Mouse (Mus musculus): ENCODE results near the gene Hvcn1.
A peak's percentile ranks its signal among the peaks of the same experiment; 100 is the strongest.
"Not testable (repeated sequence)": the region's sequence is repeated elsewhere in the genome, so short reads cannot be mapped to it uniquely, and the experiment has no call there.

Hvcn1 gene

DNA sequence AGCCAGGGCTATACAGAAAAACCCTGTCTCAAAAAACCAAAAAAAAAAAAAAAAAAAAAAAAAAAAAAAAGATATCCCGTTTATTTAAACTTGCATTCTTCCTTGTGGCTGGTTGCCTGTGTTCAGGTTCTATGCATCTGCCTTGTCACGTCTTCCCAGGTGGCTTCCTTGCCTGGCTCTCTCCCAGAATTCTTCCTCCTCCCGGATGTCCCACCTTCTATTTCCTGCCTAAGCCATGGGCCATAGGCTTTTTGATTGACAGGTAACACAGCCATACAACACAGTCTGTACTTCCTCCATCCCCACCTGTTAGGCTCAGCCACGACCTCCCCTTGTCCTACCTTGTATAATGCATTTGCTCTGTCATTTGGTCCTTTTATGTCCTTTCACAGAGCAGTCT, at the start of gene Hvcn1:
Gene Hvcn1 (plus strand): TSS at position 330 of the 400 bp plus-strand sequence.
- no peak for DNase-seq (ENCODE audit: low spot score in 2 of 2)

- peak; percentile 85 to 87 for DNase-seq (ENCODE audit: low spot score in 2 of 2)
These were observed 48.7 kb upstream of the Hvcn1 start, which contains the start of gene Ppp1cc for GRCm38 (mm10) chr5:122157827-122158381. TSS of gene Ppp1cc (plus strand) at chr5:122158278.

DNA sequence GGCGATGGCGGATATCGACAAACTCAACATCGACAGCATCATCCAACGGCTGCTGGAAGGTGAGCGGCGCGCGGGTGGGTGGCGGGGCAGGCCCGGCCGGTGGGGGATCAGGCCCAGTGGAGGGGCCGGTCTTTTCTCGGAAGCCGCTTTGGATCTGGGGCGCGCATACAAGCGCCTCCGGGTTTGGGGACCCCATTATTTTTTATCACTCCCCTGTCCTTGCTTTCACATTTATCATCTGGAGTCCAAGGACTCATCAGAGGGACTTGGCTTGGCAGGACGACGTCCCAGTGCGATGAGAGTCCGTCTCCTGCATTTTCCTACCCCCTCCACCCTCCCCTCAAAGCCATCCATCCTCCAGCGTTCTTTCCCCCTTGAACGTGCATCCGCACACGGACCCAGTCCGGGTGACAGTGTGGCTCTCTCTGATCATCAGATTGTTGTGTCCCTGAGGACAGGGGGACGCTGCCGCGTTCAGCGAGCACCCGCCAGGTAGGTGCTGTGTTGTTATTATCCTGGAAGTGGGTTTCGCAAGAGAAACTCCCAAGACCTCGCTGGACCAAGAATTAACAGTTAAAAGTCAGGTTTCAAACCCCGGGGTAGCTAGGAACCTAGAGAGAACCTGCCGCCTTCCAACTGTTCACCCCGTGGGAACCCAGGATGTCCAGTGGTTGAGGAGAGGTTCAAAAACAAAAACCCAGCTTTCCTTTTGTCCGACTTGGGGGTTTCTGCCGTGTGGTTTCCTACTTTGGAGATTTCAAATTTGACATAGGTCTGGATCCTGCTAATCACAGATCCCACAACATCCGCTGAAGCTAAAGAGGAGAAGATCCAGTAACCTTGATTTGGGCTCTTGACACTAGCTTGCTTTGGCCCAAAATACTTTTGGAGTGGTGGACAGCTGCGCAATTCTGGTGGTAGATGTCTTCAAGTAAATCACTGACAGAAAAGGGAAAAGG, 47.8 kb upstream of the Hvcn1 start:
- no peak for DNase-seq (ENCODE audit: low spot score in 2 of 2)

GRCm38 (mm10) chr5:122163194-122163593, 43.4 kb upstream of the Hvcn1 start:
- DNase-seq (ENCODE audit: low spot score in 2 of 2), result no peak

DNA sequence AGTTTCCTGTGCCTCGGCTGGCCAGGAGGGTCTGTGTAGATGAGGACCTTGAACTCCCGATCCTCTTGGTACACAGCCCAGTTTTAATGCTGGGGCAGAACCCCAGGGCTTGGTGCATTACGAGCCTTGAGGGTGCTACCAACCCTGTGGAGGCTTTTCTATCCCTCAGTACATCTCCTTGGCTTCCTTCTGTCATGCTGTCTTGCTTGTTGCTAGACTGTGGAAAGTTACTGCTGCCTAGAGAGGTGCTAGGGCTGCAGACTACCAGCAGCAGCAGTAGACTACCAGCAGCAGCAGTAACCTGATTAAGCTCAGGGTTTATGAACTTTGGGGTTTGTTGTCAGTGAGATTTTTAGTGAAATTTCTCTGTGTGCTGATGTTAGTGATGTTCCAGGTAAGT, 42.6 kb upstream of the Hvcn1 start:
- DNase-seq (ENCODE audit: low spot score in 2 of 2), result no peak

DNA sequence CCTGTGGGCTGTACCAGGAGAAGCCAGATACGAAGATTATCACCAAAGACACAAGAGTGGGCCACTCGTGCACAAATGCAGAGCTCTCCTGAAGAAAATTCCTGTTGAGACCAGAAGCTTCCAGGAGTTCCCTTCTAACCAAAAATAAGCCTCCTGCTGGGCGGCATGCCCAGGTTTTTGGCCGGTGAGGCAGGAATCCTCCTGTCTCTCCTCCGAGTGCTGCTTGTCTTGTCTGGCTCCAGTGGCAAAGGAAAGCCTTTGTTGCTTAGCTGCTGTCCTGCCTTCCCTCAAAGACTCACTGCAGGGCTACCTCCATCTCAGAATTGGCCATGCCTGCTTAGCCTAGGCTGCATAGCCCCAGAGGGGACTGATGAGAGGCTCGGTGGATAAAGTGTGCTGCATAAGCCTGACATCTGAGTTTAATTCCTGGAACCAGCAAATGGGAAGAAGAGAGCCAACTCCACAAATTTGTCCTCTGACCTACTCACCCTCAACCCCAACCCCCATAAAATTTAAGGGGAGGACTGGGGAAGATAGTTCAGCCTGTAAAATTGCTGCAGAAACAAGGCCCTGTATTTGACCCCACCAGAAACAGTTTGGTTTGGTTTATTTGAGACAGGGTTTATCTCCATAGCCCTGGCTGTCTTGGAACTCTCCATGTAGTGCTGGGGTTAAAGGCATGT, 41.2 kb upstream of the Hvcn1 start:
- DNase-seq (ENCODE audit: low spot score in 2 of 2), result peak; percentile 45 to 51

DNA sequence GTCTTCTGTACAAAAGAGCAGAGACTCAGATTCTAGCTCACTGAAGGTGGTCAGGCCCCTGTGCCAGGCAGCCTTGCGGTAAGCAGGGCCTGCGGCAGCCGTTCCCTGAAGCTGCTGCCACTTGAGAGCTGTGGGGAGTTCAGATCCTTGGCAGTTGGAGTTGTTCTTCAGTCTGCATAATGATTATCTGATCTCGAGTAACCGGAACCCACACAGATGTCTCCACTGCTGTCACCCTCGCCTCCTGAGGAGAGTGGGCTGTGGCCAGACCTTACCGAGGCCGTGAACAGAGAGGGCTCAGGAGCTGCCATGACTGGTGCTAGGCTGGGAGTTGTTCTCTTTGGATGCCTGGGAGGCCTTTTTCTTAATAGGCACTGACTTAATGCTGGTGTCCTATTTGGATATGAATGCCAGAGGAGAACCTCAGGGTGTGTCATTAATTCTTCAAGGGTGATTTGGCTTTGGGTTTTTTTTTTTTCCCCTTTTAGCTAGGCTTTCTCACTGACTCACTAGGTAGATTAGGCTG, 39.9 kb upstream of the Hvcn1 start:
- no peak for DNase-seq (ENCODE audit: low spot score in 2 of 2)

- DNase-seq (ENCODE audit: low spot score in 2 of 2), result no peak
These were observed 38.1 kb upstream of the Hvcn1 start for GRCm38 (mm10) chr5:122168344-122169069.

DNA sequence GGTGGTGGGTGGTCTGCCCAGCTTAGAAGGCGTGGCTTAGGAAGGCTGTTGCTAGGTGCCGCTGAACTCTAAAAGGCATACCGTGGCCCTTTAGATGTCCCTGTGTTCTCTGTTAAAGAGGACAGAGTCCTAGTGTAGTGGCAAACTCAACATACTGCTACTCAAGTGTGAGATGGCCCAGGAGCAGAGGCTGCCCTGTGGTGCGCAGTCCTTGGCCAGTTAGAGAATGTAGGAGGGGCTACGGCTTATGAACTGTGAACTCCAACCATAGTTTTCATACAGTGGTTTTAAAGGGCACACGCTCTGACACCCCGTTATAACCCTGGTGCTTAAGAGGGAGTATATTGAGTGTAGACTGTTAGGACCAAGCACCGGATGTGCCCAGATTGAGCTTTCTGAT, 35.5 kb upstream of the Hvcn1 start:
- no peak for DNase-seq (ENCODE audit: low spot score in 2 of 2)

DNA sequence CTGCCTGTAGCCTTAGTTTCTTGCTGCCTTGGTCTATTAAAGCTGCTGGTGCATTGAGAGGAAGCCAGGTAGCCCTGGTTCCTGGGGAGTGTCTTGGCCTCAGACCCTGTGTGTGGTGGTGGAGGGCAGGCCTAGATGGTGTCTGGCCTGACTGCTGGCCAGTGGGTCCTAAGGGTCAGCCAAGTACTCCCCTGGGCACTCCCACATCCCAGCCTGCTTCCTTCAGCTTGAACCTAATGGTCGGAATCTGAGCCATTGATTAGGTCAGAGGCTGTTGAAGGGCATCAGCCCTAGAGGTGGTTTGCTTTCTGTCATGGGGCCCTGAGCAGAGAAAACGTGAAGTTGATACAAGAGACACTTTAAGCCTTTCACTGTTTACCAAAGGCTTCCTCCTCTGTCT, 31.2 kb upstream of the Hvcn1 start:
- DNase-seq (ENCODE audit: low spot score in 2 of 2), result no peak

DNA sequence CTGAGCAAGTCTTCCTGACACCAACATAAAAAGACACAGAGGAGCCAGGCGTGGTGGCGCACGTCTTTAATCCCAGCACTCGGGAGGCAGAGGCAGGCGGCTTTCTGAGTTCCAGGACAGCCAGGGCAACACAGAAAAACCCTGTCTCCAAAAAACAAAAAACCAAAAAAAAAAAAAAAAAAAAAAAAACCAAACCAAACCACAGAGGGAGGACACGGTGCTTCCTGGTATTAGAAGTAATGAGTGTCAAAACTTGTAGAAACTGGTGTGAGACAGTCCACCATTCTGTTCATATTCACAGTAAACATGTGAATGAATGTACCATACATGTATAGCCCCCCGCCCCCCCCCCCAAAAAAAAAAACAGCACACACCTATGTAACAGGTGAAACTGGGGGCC, 30.6 kb upstream of the Hvcn1 start:
- DNase-seq (ENCODE audit: low spot score in 2 of 2), result no peak

- DNase-seq (ENCODE audit: low spot score in 2 of 2), result no peak
These were observed 30.2 kb upstream of the Hvcn1 start for GRCm38 (mm10) chr5:122176398-122176797.

DNA sequence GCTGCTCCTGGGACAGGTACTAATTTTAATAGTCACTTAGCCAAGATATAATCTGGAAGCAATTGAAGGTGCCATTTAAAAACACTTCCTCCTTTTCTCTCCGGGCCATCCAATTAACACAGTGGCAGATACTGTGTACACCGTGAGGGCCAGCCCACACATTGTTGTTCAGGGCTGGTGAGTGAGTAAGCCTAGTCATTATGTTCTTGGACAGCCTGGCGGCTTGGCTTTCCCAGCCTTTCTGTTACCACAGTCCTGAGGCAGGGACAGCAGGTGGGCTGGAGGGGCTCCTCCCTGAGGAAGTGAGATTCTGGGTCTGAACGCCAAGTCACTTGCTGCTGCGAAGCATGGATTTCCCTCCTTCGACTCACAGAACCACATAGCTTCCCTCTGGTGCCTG, 26.9 kb upstream of the Hvcn1 start:
- DNase-seq (ENCODE audit: low spot score in 2 of 2), result no peak

- DNase-seq (ENCODE audit: low spot score in 2 of 2), result no peak
These were observed 22.3 kb upstream of the Hvcn1 start for GRCm38 (mm10) chr5:122184283-122184806.

GRCm38 (mm10) chr5:122184858-122185257, 21.7 kb upstream of the Hvcn1 start:
- DNase-seq (ENCODE audit: low spot score in 2 of 2), result not testable (repeated sequence)

GRCm38 (mm10) chr5:122189115-122189514, 17.5 kb upstream of the Hvcn1 start:
- DNase-seq (ENCODE audit: low spot score in 2 of 2), result no peak

GRCm38 (mm10) chr5:122190465-122190864, 16.1 kb upstream of the Hvcn1 start:
- no peak for DNase-seq (ENCODE audit: low spot score in 2 of 2)

DNA sequence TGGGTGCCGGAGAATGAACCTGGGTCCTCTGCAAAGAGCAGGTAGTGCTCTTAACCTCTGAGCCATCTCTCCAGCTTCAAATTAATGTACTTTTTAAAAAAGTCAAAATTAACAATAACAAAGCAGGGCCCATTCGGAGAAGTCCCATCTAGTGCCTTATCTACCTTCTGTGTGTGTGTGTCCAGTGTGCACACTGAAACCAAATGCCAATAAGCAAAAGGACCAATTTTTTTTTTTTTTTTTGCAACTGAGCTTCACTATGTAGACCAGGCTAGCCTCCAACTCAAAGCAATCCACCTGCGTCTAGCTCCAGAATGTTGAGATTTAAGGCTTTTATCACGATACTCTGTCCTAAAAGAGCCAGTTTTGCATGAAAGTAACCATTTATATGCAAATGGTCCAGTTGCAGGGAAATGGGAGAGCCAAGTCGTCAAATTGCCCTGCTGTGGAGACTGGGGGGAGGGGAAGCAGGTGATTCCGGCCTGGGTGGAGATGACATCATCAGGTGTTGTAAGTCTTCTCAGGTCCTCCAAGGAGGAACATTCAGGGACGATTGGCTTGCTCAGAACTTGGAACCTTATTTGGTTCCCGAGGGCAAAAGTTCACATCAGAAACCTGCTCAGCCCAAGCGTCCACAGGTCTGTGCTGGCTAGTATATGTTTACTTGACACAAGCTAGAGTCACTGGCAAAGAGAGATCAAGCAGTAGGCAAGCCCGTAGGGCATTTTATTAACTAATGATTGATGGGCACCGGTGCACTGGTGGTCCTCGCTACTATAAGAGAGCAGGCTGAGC, 15.1 kb upstream of the Hvcn1 start:
- no peak for DNase-seq (ENCODE audit: low spot score in 2 of 2)

DNA sequence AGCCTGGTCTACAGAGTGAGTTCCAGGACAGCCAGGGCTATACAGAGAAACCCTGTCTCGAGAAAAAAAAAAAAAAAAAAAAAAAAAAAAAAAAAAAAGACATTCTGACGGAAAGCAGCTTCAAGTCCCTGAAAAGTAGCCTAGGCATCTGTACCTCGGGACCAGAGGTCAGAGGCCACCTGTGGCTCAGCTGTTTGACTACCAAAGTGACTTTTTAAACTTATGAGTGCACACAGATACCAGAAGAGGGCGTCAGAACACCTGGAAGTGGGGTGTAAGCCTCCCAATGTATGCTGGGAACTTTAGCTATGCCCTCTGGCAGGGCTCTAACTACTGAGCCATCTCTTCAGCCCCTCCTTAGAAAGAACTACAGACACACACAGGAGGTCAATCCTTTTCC, 14.3 kb upstream of the Hvcn1 start:
- no peak for DNase-seq (ENCODE audit: low spot score in 2 of 2)

DNA sequence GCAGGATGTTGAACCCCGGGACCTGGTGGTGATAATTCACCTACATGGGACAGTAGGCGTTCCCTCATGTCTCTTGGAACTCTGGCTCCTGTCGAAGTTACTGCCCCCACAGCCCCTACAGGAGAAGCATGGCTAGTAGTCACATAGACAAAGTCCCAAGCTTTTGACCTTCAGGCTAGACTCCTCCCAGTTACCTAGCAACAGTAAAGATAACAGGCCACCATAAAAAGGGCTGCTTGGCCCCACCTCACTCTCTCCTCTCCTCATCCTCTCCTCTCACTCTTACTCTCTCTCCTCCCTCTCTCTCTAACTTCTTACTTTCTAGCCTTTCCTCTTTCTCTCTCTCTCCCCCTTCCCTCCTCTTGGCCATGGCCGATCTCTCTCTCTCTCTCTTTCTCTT, 5.7 kb upstream of the Hvcn1 start:
- no peak for DNase-seq (ENCODE audit: low spot score in 2 of 2)

GRCm38 (mm10) chr5:122201904-122202303, 4.7 kb upstream of the Hvcn1 start:
- no peak for DNase-seq (ENCODE audit: low spot score in 2 of 2)

All from right cerebral cortex, postnatal 36 days (tissue).